Mouse (Mus musculus) embryonic facial prominence, embryonic 13.5 days (tissue): ENCODE results near the gene Mrpl24. TPM values are rescaled to one million over a fixed set of nuclear protein-coding genes. Genes with fewer than 3 reads are reported as not detected.

Experiments
- ATAC-seq: fragments of 200-750 bp; cut with Nextera tagmentation; 2 replicates; pipeline ENCODE4 v1.8.0; 2017; ENCODE audit warnings: low read depth; ENCODE audit not compliant: insufficient number of reproducible peaks, insufficient read depth, low FRiP score, low TSS enrichment
- H3K27ac ChIP-seq: fragments of 300-500 bp; sonication (generic); 2 replicates; pipeline ENCODE4 v1.5.1; 2015; ENCODE audit warnings: moderate library complexity, mild to moderate bottlenecking, inconsistent platforms
- H3K27me3 ChIP-seq: fragments of 300-500 bp; sonication (generic); 2 replicates; pipeline ENCODE4 v1.6.1; 2015; ENCODE audit warnings: mild to moderate bottlenecking, inconsistent platforms
- H3K36me3 ChIP-seq: fragments of 300-500 bp; sonication (generic); 2 replicates; pipeline ENCODE4 v1.6.1; 2015; ENCODE audit warnings: mild to moderate bottlenecking, inconsistent platforms
- H3K4me1 ChIP-seq: fragments of 300-500 bp; sonication (generic); 2 replicates; pipeline ENCODE4 v1.6.1; 2015; ENCODE audit warnings: inconsistent platforms
- H3K4me2 ChIP-seq: fragments of 300-500 bp; sonication (generic); 2 replicates; pipeline ENCODE4 v1.6.1; 2015; ENCODE audit warnings: moderate library complexity, mild to moderate bottlenecking, inconsistent platforms
- H3K4me3 ChIP-seq: fragments of 300-500 bp; sonication (generic); 2 replicates; pipeline ENCODE4 v1.5.1; 2015; ENCODE audit warnings: mild to moderate bottlenecking, inconsistent platforms
- H3K9ac ChIP-seq: fragments of 300-500 bp; sonication (generic); 2 replicates; pipeline ENCODE4 v1.6.1; 2015; ENCODE audit warnings: mild to moderate bottlenecking, inconsistent platforms
- H3K9me3 ChIP-seq: fragments of 300-500 bp; sonication (generic); 2 replicates; pipeline ENCODE4 v1.6.1; 2016; ENCODE audit warnings: inconsistent platforms
- WGBS: fragments of 180-500 bp; shearing (Covaris S2); methylation state at CpG from one replicate; pipeline ENCODE4 v1.1.7; 2015; ENCODE audit warnings: mixed read lengths; 5-methylcytosine and 5-hydroxymethylcytosine counted together
- polyA plus RNA-seq: library from polyadenylated mRNA; unstranded; fragments of >200 nt; fragmentation: Nextera tagmentation; extraction: Ambion mirVana; gene quantifications from 2 replicates; pipeline ENCODE4 v1.2.1, GENCODE M21; 2015

The Mrpl24 gene
- polyA plus RNA-seq, 1 experiment from 2014 or later, result 80.1 TPM

- peaks cover 78% of the 10 kb centered on the region for H3K36me3 ChIP-seq
- H3K27ac ChIP-seq, result no peak overlapping the region
- 87% methylated on average over 4 of the region's 4 CpGs for whole genome bisulfite sequencing
- no peaks in the 10 kb centered on the region for H3K27me3 ChIP-seq
- ATAC-seq, result no peak
- no peak overlapping the region for H3K9ac ChIP-seq
- no peak overlapping the region for H3K4me3 ChIP-seq
- H3K4me1 ChIP-seq, result peaks cover 32% of the 10 kb centered on the region
- H3K4me2 ChIP-seq, result no peak overlapping the region
- no peaks in the 10 kb centered on the region for H3K9me3 ChIP-seq
Measured at GRCm38 (mm10) chr3:87935201-87935600, 15.9 kb downstream of the Mrpl24 start.

- H3K9ac ChIP-seq, result no peak overlapping the region
- no peak for ATAC-seq
- 95% methylated on average over 2 of the region's 2 CpGs for WGBS
- peaks cover 32% of the 10 kb centered on the region for H3K4me1 ChIP-seq
- H3K9me3 ChIP-seq, result no peaks in the 10 kb centered on the region
- H3K27me3 ChIP-seq, result no peaks in the 10 kb centered on the region
- H3K4me3 ChIP-seq, result no peak overlapping the region
- peaks cover 83% of the 10 kb centered on the region for H3K36me3 ChIP-seq
- H3K4me2 ChIP-seq, result 0 out of 2 replicates have a peak overlapping the region, but pooled peaks have one; percentile 5
- H3K27ac ChIP-seq, result no peak overlapping the region
Measured at GRCm38 (mm10) chr3:87935776-87936175, 16.5 kb downstream of the Mrpl24 start.

- Histone ChIP-seq H3K9me3 (no peaks in the 10 kb centered on the region), H3K4me3 (no peak overlapping the region), H3K9ac (no peak overlapping the region), H3K27me3 (no peaks in the 10 kb centered on the region), H3K36me3 (peaks cover 68% of the 10 kb centered on the region), H3K4me1 (peaks cover 21% of the 10 kb centered on the region), H3K4me2 (no peak overlapping the region), H3K27ac (no peak overlapping the region)
- ATAC-seq, result no peak
- WGBS, result 75% methylated on average over 5 of the region's 5 CpGs
Measured at GRCm38 (mm10) chr3:87940611-87941010, 21.3 kb downstream of the Mrpl24 start.

GRCm38 (mm10) chr3:87942471-87942870 lies 23.2 kb downstream of the Mrpl24 start:
- Histone ChIP-seq H3K4me2 (no peak overlapping the region), H3K27me3 (no peaks in the 10 kb centered on the region), H3K9me3 (no peaks in the 10 kb centered on the region), H3K27ac (0 out of 2 replicates have a peak overlapping the region, but pooled peaks have one; percentile 8), H3K36me3 (peaks cover 51% of the 10 kb centered on the region), H3K9ac (no peak overlapping the region), H3K4me1 (peaks cover 33% of the 10 kb centered on the region), H3K4me3 (no peak overlapping the region)
- WGBS, result 90% methylated on average over 2 of the region's 2 CpGs
- no peak for ATAC-seq

- peaks cover 44% of the 10 kb centered on the region for H3K4me1 ChIP-seq
- no peaks in the 10 kb centered on the region for H3K27me3 ChIP-seq
- 78% methylated on average over 7 of the region's 7 CpGs for WGBS
- H3K9ac ChIP-seq, result no peak overlapping the region
- no peak overlapping the region for H3K27ac ChIP-seq
- no peak overlapping the region for H3K4me2 ChIP-seq
- H3K9me3 ChIP-seq, result no peaks in the 10 kb centered on the region
- H3K4me3 ChIP-seq, result no peak overlapping the region
- peaks cover 40% of the 10 kb centered on the region for H3K36me3 ChIP-seq
- no peak for ATAC-seq
Measured at GRCm38 (mm10) chr3:87943586-87943985, 24.3 kb downstream of the Mrpl24 start.

- 18% methylated on average over 4 of the region's 4 CpGs for WGBS
- no peaks in the 10 kb centered on the region for H3K27me3 ChIP-seq
- H3K9me3 ChIP-seq, result no peaks in the 10 kb centered on the region
- no peak for ATAC-seq
- H3K9ac ChIP-seq, result peak overlapping the region; percentile 40
- H3K4me1 ChIP-seq, result peaks cover 57% of the 10 kb centered on the region
- peak overlapping the region; percentile 97 for H3K27ac ChIP-seq
- no peak overlapping the region for H3K4me3 ChIP-seq
- peaks cover 26% of the 10 kb centered on the region for H3K36me3 ChIP-seq
- peak overlapping the region; percentile 16; the same call in 1 of the 2 replicates for H3K4me2 ChIP-seq
Measured at GRCm38 (mm10) chr3:87944838-87945600, 25.7 kb downstream of the Mrpl24 start.

GRCm38 (mm10) chr3:87945781-87946540 lies 26.7 kb downstream of the Mrpl24 start:
- Histone ChIP-seq H3K9ac (0 out of 2 replicates have a peak overlapping the region, but pooled peaks have one; percentile 44), H3K4me2 (peak overlapping the region; percentile 73), H3K27me3 (no peaks in the 10 kb centered on the region), H3K4me1 (peaks cover 67% of the 10 kb centered on the region), H3K4me3 (no peak overlapping the region), H3K9me3 (no peaks in the 10 kb centered on the region), H3K36me3 (peaks cover 17% of the 10 kb centered on the region), H3K27ac (peak overlapping the region; percentile 97)
- WGBS, result 14% methylated on average over 12 of the region's 12 CpGs
- ATAC-seq, result no peak

- 0% methylated on average over 1 of the region's 1 CpGs for WGBS
Measured at GRCm38 (mm10) chr3:87946541-87946860, 27.2 kb downstream of the Mrpl24 start.

GRCm38 (mm10) chr3:87947056-87947810 lies 27.9 kb downstream of the Mrpl24 start:
- Histone ChIP-seq H3K4me1 (peaks cover 79% of the 10 kb centered on the region), H3K4me2 (peak overlapping the region; percentile 73), H3K36me3 (peaks cover 9% of the 10 kb centered on the region), H3K9me3 (no peaks in the 10 kb centered on the region), H3K27ac (peak overlapping the region; percentile 97), H3K4me3 (peak overlapping the region; percentile 58), H3K27me3 (no peaks in the 10 kb centered on the region), H3K9ac (peak overlapping the region; percentile 78)
- 2% methylated on average over 26 of the region's 26 CpGs for WGBS
- ATAC-seq, result no peak

More at GRCm38 (mm10) chr3:87946541-87946860, 27.2 kb downstream of the Mrpl24 start:
- Histone ChIP-seq H3K9ac (0 out of 2 replicates have a peak overlapping the region, but pooled peaks have one; percentile 44), H3K9me3 (no peaks in the 10 kb centered on the region), H3K27me3 (no peaks in the 10 kb centered on the region), H3K4me2 (peak overlapping the region; percentile 73), H3K36me3 (peaks cover 12% of the 10 kb centered on the region), H3K4me3 (peak overlapping the region; percentile 58; the same call in 1 of the 2 replicates), H3K4me1 (peaks cover 72% of the 10 kb centered on the region), H3K27ac (peak overlapping the region; percentile 97)
- ATAC-seq, result no peak

GRCm38 (mm10) chr3:87947811-87948199 lies 28.5 kb downstream of the Mrpl24 start:
- ATAC-seq, result no peak
- Histone ChIP-seq H3K9ac (peak overlapping the region; percentile 78), H3K27me3 (no peaks in the 10 kb centered on the region), H3K4me3 (peak overlapping the region; percentile 58), H3K9me3 (no peaks in the 10 kb centered on the region), H3K4me1 (peaks cover 85% of the 10 kb centered on the region), H3K4me2 (peak overlapping the region; percentile 73), H3K27ac (peak overlapping the region; percentile 97), H3K36me3 (peaks cover 10% of the 10 kb centered on the region)
- under 1% methylated on average over 17 of the region's 17 CpGs for WGBS
